Mouse (Mus musculus): ENCODE measurements at regions not wholly inside any gene's neighbourhood (a gene's known extent, or its start where the extent isn't known, plus 50 kb on each side); places are given as distances from the start of the nearest gene placed in this dataset.
A peak's percentile ranks its signal among the peaks of the same experiment; 100 is the strongest.

GRCm38 (mm10) chr1:130309746-130310145, 113.1 kb downstream of the Cd55b start:
- no peak for DNase-seq (ENCODE audit: low spot score in 2 of 2)

- peak in 1 of 2 experiments; percentile 2 for DNase-seq (ENCODE audit: low spot score in 2 of 2)
Measured at GRCm38 (mm10) chr1:130301828-130302386, 120.9 kb downstream of the Cd55b start.

GRCm38 (mm10) chr1:130300065-130300815, 122.6 kb downstream of the Cd55b start:
- no peak for DNase-seq (ENCODE audit: low spot score in 2 of 2)

GRCm38 (mm10) chr1:130299641-130300040, 123.2 kb downstream of the Cd55b start:
- DNase-seq (ENCODE audit: low spot score in 2 of 2) = no peak

GRCm38 (mm10) chr1:130299069-130299468, 123.7 kb downstream of the Cd55b start:
- DNase-seq (ENCODE audit: low spot score in 2 of 2) = no peak

- DNase-seq (ENCODE audit: low spot score in 2 of 2) = no peak
Measured at GRCm38 (mm10) chr1:130298636-130299035, 124.2 kb downstream of the Cd55b start.

GRCm38 (mm10) chr1:130297471-130297870, 125.3 kb downstream of the Cd55b start:
- DNase-seq (ENCODE audit: low spot score in 2 of 2) = no peak

GRCm38 (mm10) chr1:130285882-130286281, 136.9 kb downstream of the Cd55b start:
- peak; percentile 16 to 35 for DNase-seq (ENCODE audit: low spot score in 2 of 2)

GRCm38 (mm10) chr1:130282153-130282552, 140.7 kb downstream of the Cd55b start:
- DNase-seq (ENCODE audit: low spot score in 2 of 2) = no peak

GRCm38 (mm10) chr1:130279180-130279579, 143.6 kb downstream of the Cd55b start:
- DNase-seq (ENCODE audit: low spot score in 2 of 2) = no peak

- DNase-seq (ENCODE audit: low spot score in 2 of 2) = no peak
Measured at GRCm38 (mm10) chr1:130278000-130278536, 144.7 kb downstream of the Cd55b start.

GRCm38 (mm10) chr1:130276885-130277284, 145.9 kb downstream of the Cd55b start:
- DNase-seq (ENCODE audit: low spot score in 2 of 2) = no peak

GRCm38 (mm10) chr1:130276005-130276404, 146.8 kb downstream of the Cd55b start:
- DNase-seq (ENCODE audit: low spot score in 2 of 2) = no peak

- peak in 1 of 2 experiments; percentile 16 for DNase-seq (ENCODE audit: low spot score in 2 of 2)
Measured at GRCm38 (mm10) chr1:130274470-130274869, 148.3 kb downstream of the Cd55b start.

GRCm38 (mm10) chr1:130270457-130270856, 152.4 kb downstream of the Cd55b start:
- DNase-seq (ENCODE audit: low spot score in 2 of 2) = no peak

All from layer of hippocampus, adult 18-20 months (tissue).